Mouse (Mus musculus) heart, embryonic 11.5 days (tissue): ENCODE measurements around the gene Immt. TPM values are rescaled to one million over a fixed set of nuclear protein-coding genes. Genes with fewer than 3 reads are reported as not detected.
"Not testable (repeated sequence)": the region's sequence is repeated elsewhere in the genome, so short reads cannot be mapped to it uniquely, and the experiment has no call there.

Source experiments
- ATAC-seq: fragments of 200-750 bp; cut with Nextera tagmentation; replicated peaks from 2 replicates; pipeline ENCODE4 v1.8.0; 2017; ENCODE audit warnings: moderate library complexity; ENCODE audit not compliant: insufficient number of reproducible peaks, low FRiP score, low TSS enrichment
- H3K27ac ChIP-seq: fragments of 300-500 bp; sonication (generic); 2 replicates; pipeline ENCODE4 v1.5.1; 2014; ENCODE audit warnings: mild to moderate bottlenecking, low read depth, low read length
- H3K27me3 ChIP-seq: fragments of 300-500 bp; sonication (generic); 2 replicates; pipeline ENCODE4 v1.6.1; 2014; ENCODE audit warnings: mild to moderate bottlenecking, low read length, mixed read lengths; ENCODE audit not compliant: control insufficient read depth, insufficient read depth
- H3K36me3 ChIP-seq: fragments of 300-500 bp; sonication (generic); 2 replicates; pipeline ENCODE4 v1.6.1; 2014; ENCODE audit warnings: mild to moderate bottlenecking, low read length, moderate library complexity, mixed read lengths; ENCODE audit not compliant: control insufficient read depth, insufficient read depth
- H3K4me1 ChIP-seq: fragments of 300-500 bp; sonication (generic); 2 replicates; pipeline ENCODE4 v1.6.1; 2014; ENCODE audit warnings: low read length; ENCODE audit not compliant: control insufficient read depth, insufficient read depth
- H3K4me2 ChIP-seq: fragments of 300-500 bp; sonication (generic); 2 replicates; pipeline ENCODE4 v1.6.1; 2014; ENCODE audit warnings: mild to moderate bottlenecking, moderate library complexity
- H3K4me3 ChIP-seq: fragments of 300-500 bp; sonication (generic); 2 replicates; pipeline ENCODE4 v1.5.1; 2014; ENCODE audit warnings: low read depth, low read length
- H3K9ac ChIP-seq: fragments of 300-500 bp; sonication (generic); 2 replicates; pipeline ENCODE4 v1.6.1; 2014; ENCODE audit warnings: mild to moderate bottlenecking, low read depth, low read length, moderate library complexity
- H3K9me3 ChIP-seq: fragments of 300-500 bp; sonication (generic); replicated peaks from 2 replicates; pipeline ENCODE4 v1.6.1; 2016; ENCODE audit warnings: low read length; ENCODE audit not compliant: control insufficient read depth
- WGBS: fragments of 180-500 bp; shearing (Covaris S2); extraction: QIAGEN DNeasy Blood & Tissue Kit; methylation state at CpG from one replicate; pipeline ENCODE4 v1.1.7; 2014; ENCODE audit not compliant: insufficient replicate concordance; 5-methylcytosine and 5-hydroxymethylcytosine counted together
- polyA plus RNA-seq: library from polyadenylated mRNA; unstranded; fragments of >200 nt; fragmentation: Nextera tagmentation; extraction: Ambion mirVana; gene quantifications from 2 replicates; pipeline ENCODE4 v1.2.1, GENCODE M21; 2014

Gene Immt
- polyA plus RNA-seq, 1 experiment from 2014 or later, result 284 TPM

DNA sequence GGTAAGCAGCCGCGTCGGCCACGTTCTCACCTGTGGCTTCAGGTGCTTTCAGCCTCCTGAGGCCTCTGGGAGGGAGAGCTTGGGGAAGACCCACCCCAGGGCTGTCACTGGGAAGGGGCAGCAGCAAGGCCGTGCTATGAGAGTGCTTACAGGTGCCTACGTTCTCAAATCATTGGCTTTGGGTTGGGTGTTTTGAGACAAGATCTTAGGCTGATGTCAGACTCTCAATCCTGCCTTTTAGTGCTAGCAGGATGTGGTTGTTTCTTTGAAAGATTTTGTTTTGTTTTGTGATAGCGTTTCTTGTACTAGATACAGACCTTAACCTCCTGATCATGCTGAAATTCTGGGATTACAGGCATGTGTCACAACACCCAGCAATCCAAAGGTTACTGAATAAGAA, 89.6 kb downstream of the Immt start:
- no peak for ATAC-seq
- H3K4me1 ChIP-seq, result no peaks in the 10 kb centered on the region
- H3K4me3 ChIP-seq, result no peak overlapping the region
- H3K36me3 ChIP-seq, result peaks cover 28% of the 10 kb centered on the region
- 91% methylated on average over 7 of the region's 7 CpGs for WGBS
- H3K4me2 ChIP-seq, result no peak overlapping the region
- H3K9ac ChIP-seq, result no peak overlapping the region
- no peaks in the 10 kb centered on the region for H3K9me3 ChIP-seq
- no peaks in the 10 kb centered on the region for H3K27me3 ChIP-seq
- H3K27ac ChIP-seq, result no peak overlapping the region

DNA sequence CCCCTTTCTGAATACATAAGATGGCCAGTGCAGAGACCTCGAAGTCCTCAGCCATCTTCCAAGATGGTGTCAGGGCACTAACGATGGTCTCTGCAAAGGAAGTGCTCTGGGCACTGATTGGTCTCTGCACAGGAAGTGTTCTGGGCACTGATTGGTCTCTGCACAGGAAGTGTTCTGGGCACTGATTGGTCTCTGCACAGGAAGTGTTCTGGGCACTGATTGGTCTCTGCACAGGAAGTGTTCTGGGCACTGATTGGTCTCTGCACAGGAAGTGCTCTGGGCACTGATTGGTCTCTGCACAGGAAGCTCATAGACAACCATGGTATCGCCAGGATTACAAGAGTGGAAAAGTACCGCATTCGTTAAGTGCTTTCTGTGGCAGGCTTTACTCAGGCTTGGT, 94.1 kb downstream of the Immt start:
- 78% methylated on average over 5 of the region's 5 CpGs for WGBS
- H3K27me3 ChIP-seq, H3K9ac ChIP-seq, H3K4me2 ChIP-seq, H3K4me1 ChIP-seq, ATAC-seq, H3K4me3 ChIP-seq, H3K27ac ChIP-seq, H3K9me3 ChIP-seq: not testable (repeated sequence)
- H3K36me3 ChIP-seq, result peaks cover 19% of the 10 kb centered on the region

Other genes with a start within 250 kb of the Immt start
- gene Kdm3a, start 198.3 kb upstream of the Immt start, polyA plus RNA-seq, result 32.4 and 35.1 TPM in 2 replicates
- 20.8 and 25.0 TPM in 2 replicates for gene Reep1, start 123.8 kb upstream of the Immt start, polyA plus RNA-seq
- 60.9 and 65.3 TPM in 2 replicates for gene Mrpl35, start 4.4 kb upstream of the Immt start, polyA plus RNA-seq
- 117 and 121 TPM in 2 replicates for gene Ptcd3, start 77.4 kb downstream of the Immt start, polyA plus RNA-seq
- 21.4 and 24.2 TPM in 2 replicates for gene Polr1a, start 77.7 kb downstream of the Immt start, polyA plus RNA-seq